Mouse (Mus musculus) gastrocnemius, postnatal 14 days (tissue): ENCODE measurements around the gene Fads6. TPM values are rescaled to one million over a fixed set of nuclear protein-coding genes. Genes with fewer than 3 reads are reported as not detected.

Experiments used
- DNase-seq: peaks from one replicate; pipeline ENCODE4 v3.0.0; 2021; ENCODE audit warnings: mixed read lengths
- intact Hi-C: fragments of 180-260 bp; cut with DNase I; formaldehyde crosslinking; loops from one replicate; pipeline ENCODE4 v1.15.1; 2025; ENCODE audit warnings: low total_unique reads
- long read RNA-seq, 2 experiments: library from polyadenylated mRNA; stranded (forward); transcript quantifications; one replicate each; pipeline ENCODE4 v2.0.0; 2021
- total RNA-seq, 2 experiments: library from RNA; stranded (reverse); gene quantifications; 2 replicates each; pipeline ENCODE4 v1.2.3; 2021

Fads6 gene
- 1 to 10 TPM; 1.6 to 1.7 TPM for total RNA-seq
- long read RNA-seq, experiment 1 = 0 reads
- long read RNA-seq, experiment 2, full-length matches to known transcripts = 1 of 1 reads
- long read RNA-seq, experiment 2, partial matches to known transcripts = 0 of 1 reads
- long read RNA-seq, experiment 2, other reads (novel, unspliced or antisense) = 0 of 1 reads

DNA sequence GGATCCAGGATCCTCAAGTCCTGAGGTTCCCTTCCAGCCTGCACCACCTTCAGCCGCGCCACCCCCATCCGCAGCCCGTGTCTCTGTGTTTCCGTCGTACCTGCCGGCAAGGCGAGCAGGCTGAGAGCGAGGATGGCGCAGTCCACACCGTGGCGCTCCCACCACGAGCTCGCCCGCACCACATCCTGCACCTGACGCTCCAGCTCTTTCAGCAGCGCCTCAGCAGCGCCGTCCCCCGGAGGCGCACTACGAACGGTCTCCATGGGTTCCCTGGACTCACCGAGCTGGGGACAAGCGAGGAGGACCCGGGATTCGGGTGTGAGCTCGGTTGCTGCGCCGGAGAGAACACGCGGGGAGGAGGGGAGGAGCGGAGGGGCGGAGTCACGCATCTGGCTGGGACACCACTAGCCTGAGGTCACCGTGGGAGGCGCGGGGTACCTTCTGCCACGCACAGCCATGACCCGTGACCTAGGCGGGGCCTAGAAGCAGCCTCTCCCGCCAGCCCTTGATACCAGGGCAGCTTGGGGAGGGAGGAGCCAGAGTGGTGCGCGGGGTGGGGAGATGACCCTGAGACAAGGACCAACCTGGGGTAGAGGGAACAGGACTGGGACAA, at the start of gene Fads6:
TSS of gene Fads6 (minus strand) at position 450 of the 613 bp plus-strand sequence.
- intact Hi-C loops = no loop called here
- DNase-seq = peak; percentile 46

DNA sequence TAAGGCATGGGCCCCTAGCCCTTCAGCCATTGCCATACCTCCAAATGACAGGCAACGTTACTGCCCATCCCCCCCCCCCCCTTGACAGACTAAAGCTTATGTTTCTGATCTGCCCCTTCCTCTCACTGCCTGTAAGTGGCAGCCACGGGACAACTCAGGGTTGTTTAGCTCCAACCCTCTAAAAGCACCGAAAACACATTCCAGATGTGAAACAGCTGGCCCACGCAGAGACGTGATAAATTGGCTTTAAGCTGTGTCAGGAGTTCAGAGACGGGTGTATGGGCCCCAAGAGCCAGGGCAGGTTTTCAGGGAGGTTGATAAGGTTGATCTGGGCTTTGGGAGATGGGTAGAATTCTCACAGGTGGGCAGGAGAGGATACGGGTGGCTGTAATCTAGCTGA, 48.1 kb upstream of the Fads6 start:
- intact Hi-C loops = no loop called here
- no peak for DNase-seq

GRCm38 (mm10) chr11:115344967-115345366, 47.5 kb upstream of the Fads6 start:
- no peak for DNase-seq
- intact Hi-C loops = no loop called here

DNA sequence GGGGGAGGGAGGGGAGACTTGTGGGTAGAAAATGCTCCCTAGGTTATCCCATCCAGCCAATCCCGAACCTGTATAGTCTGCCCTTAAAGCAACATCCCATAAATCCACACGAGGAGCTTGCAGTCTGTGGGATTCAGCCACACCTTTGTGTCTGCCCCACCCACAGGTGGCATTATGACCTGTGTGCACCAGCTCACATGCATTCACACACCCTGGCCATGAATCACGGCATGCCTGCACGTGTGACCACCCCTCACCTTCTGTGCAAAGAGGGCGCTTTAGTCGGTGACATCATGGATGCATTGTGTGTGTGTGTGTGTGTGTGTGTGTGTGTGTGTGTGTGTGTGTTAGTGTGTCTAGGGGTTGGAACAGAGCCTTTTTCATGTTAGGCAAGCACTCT, 44.4 kb upstream of the Fads6 start:
- intact Hi-C loops = no loop called here

GRCm38 (mm10) chr11:115341246-115341645, 43.8 kb upstream of the Fads6 start:
- DNase-seq = no peak
- intact Hi-C loops = no loop called here

More for the DNA sequence above, 44.4 kb upstream of the Fads6 start:
- no peak for DNase-seq

- no peak for DNase-seq
Observed at GRCm38 (mm10) chr11:115337826-115338225, 40.4 kb upstream of the Fads6 start.

DNA sequence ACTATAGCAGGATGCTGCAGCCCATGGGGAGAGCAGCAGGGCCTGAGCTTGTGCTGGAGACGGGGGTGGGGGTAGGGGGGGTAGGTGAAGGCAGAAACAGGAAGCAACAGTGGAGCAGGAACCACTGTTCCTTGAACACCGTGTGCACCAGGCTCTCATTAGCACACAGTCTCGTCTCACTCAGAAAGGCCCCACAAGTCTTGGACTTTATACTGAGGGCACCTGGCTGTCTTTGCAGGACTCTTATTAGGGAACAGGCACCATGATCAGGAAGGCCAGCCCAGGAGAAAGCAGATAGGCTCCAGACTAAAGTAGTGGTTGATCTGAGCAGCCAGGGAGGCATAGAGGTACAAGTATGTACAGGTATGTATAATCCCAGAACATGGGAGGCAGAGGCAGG, 39.9 kb upstream of the Fads6 start:
- no peak for DNase-seq
- intact Hi-C loops = no loop called here

More at GRCm38 (mm10) chr11:115337826-115338225, 40.4 kb upstream of the Fads6 start:
- intact Hi-C loops = no loop called here

DNA sequence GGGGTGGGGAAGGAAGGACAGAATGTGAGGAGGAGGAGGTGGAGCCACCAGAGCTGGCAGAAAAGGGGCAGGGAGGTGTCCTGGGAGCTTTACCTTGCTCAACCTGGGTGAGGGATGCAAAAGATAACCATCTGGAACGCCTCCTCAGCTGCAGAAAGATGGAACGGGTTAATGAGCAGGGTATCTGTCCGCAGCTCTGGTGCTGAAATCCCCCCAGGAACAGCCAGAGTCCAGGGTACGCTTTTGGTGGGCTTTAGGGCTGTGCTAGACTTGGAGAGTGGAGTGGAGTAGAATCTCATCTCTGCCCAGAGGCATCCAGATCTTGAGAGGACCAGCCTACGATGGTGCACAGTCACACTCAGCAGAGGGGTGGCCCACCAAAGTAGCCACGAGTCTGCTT, 38.7 kb upstream of the Fads6 start:
- intact Hi-C loops = no loop called here
- DNase-seq = no peak

GRCm38 (mm10) chr11:115335223-115335622, 37.8 kb upstream of the Fads6 start:
- no peak for DNase-seq
- intact Hi-C loops = no loop called here

GRCm38 (mm10) chr11:115334531-115334930, 37.1 kb upstream of the Fads6 start, which contains the start of gene Otop3:
Otop3 (plus strand) TSS chr11:115334731.
- intact Hi-C loops = no loop called here
- DNase-seq = no peak

- DNase-seq = no peak
Observed at GRCm38 (mm10) chr11:115329339-115329738, 31.9 kb upstream of the Fads6 start.

GRCm38 (mm10) chr11:115326730-115327129, 29.3 kb upstream of the Fads6 start:
- DNase-seq = no peak
- intact Hi-C loops = no loop called here

More at GRCm38 (mm10) chr11:115329339-115329738, 31.9 kb upstream of the Fads6 start:
- intact Hi-C loops = no loop called here

- DNase-seq = no peak
- intact Hi-C loops = loop anchor here (2.0 kb wide), 1 partner anchor 31 kb away; no protein-coding TSS in a partner anchor
Observed at GRCm38 (mm10) chr11:115323354-115323753, 25.9 kb upstream of the Fads6 start.

GRCm38 (mm10) chr11:115321906-115322693, 24.6 kb upstream of the Fads6 start, which contains the start of gene Ush1g:
Ush1g (minus strand) TSS chr11:115322041.
- peak; percentile 67 for DNase-seq
- intact Hi-C loops = loop anchor here (2.0 kb wide), 1 partner anchor 33 kb away; no protein-coding TSS in a partner anchor

GRCm38 (mm10) chr11:115319704-115320383, 22.4 kb upstream of the Fads6 start:
- intact Hi-C loops = no loop called here
- peak; percentile 63 for DNase-seq

DNA sequence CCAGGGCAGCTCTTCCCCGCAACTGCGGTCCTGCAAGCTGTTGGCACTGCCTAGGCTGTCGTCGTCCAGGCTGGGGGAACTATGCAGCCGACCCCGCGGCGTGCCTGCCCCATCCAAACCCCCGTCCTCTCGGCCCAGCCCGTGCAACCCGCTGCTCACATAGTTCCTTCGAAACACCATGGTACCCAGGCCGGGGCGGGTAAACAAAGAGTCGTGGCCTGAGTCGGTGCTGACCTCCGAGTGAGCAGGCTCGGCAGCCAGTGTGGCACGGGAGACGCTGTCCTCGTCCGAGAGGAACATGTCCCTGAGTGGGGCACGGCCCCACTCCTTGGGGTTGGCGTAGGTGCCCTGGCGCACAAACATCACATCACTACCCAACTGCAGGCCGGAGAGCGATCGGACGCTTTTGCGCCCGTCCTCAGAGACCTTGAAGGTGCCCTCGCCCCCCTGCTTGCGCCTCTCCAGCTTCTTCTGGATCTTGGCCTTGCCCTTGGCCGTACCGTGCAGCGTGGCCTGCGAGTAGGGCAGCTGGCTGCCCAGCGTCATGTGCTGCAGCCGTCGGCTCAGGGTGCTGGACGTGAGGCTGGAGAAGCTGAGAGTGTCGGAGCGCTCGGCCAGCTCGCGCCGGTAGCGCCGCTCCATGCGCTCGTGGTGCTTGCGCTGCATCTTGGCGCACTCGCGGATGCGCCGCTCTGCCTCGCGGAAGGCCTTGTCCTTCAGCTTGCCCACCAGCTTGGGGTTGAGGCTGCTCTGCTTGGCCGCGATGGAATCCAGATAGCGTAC, 21.0 kb upstream of the Fads6 start:
- DNase-seq = no peak
- intact Hi-C loops = no loop called here

GRCm38 (mm10) chr11:115317204-115317603, 19.7 kb upstream of the Fads6 start:
- DNase-seq = no peak

DNA sequence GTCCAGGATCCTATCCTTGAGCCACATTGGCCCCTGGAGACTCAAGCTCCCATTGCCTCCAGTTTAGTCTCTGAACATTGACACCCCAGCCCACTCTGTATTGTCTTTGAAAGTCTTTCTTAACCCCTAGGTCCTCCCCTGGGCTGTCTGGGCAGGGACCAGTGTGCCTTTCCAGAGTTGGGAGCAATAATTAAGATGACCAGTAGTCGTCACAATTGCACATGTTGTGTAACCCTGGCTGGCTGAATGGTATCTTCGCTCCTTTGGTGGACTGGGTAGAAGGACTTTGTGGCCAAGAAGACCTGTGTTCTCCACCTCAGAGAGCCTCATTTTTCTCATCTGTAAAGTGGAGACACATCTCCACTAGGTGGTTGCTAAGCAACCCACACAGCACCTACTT, 16.8 kb upstream of the Fads6 start:
- intact Hi-C loops = no loop called here
- DNase-seq = no peak

More at GRCm38 (mm10) chr11:115317204-115317603, 19.7 kb upstream of the Fads6 start:
- intact Hi-C loops = no loop called here

DNA sequence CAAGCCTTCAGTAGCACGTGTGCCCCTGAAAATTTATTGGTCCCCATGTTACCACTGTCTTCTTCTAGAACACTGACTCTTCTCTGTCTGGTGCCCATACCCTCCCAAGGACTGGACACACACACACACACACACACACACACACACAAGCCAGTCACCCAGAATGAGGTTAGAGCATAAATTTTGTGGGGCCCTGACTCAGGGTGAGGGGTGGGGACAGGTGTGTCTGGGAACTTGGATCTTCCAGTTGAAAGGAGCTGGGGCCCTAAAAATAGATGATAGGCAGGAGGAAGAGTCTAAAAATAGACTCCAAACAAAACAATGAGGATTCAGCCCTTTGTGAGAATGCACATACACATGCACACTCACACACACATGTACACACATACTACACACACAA, 11.3 kb upstream of the Fads6 start:
- no peak for DNase-seq
- intact Hi-C loops = no loop called here
